Mouse (Mus musculus) heart, embryonic 16.5 days (tissue): ENCODE measurements around the gene Gstm2. TPM values are rescaled to one million over a fixed set of nuclear protein-coding genes. Genes with fewer than 3 reads are reported as not detected.
A peak's percentile ranks its signal among the peaks of the same experiment; 100 is the strongest.
"Not testable (repeated sequence)": the region's sequence is repeated elsewhere in the genome, so short reads cannot be mapped to it uniquely, and the experiment has no call there.

ENCODE experiments used
- ATAC-seq: fragments of 200-750 bp; cut with Nextera tagmentation; replicated peaks from 2 replicates; pipeline ENCODE4 v1.8.0; 2017; ENCODE audit warnings: moderate number of reproducible peaks; ENCODE audit not compliant: insufficient read depth, low FRiP score; ENCODE audit errors: extremely low read depth
- H3K27ac ChIP-seq: fragments of 300-500 bp; sonication (generic); 2 replicates; pipeline ENCODE4 v1.5.1; 2014; ENCODE audit warnings: mild to moderate bottlenecking, low read length, control low read depth, moderate library complexity
- H3K27me3 ChIP-seq: fragments of 300-500 bp; sonication (generic); 2 replicates; pipeline ENCODE4 v1.6.1; 2014; ENCODE audit warnings: low read length, mixed read lengths; ENCODE audit not compliant: control insufficient read depth, insufficient read depth
- H3K36me3 ChIP-seq: fragments of 300-500 bp; sonication (generic); 2 replicates; pipeline ENCODE4 v1.6.1; 2014; ENCODE audit not compliant: control insufficient read depth, insufficient read depth
- H3K4me1 ChIP-seq: fragments of 300-500 bp; sonication (generic); 2 replicates; pipeline ENCODE4 v1.6.1; 2014; ENCODE audit warnings: low read length, mixed read lengths; ENCODE audit not compliant: control insufficient read depth, insufficient read depth
- H3K4me2 ChIP-seq: fragments of 300-500 bp; sonication (generic); 2 replicates; pipeline ENCODE4 v1.6.1; 2014; ENCODE audit warnings: low read depth, mild to moderate bottlenecking, control low read depth, low read length
- H3K4me3 ChIP-seq: fragments of 300-500 bp; sonication (generic); 2 replicates; pipeline ENCODE4 v1.5.1; 2014; ENCODE audit warnings: mild to moderate bottlenecking, control low read depth, low read length
- H3K9ac ChIP-seq: fragments of 300-500 bp; sonication (generic); 2 replicates; pipeline ENCODE4 v1.6.1; 2014; ENCODE audit warnings: low read length, control low read depth
- H3K9me3 ChIP-seq: fragments of 300-500 bp; sonication (generic); replicated peaks from 2 replicates; pipeline ENCODE4 v1.6.1; 2016; ENCODE audit warnings: low read length; ENCODE audit not compliant: control insufficient read depth
- WGBS: fragments of 180-500 bp; shearing (Covaris S2); extraction: QIAGEN DNeasy Blood & Tissue Kit; methylation state at CpG from one replicate; pipeline ENCODE4 v1.1.7; 2014; 5-methylcytosine and 5-hydroxymethylcytosine counted together
- polyA plus RNA-seq: library from polyadenylated mRNA; unstranded; fragments of >200 nt; fragmentation: Nextera tagmentation; extraction: Ambion mirVana; gene quantifications from 2 replicates; pipeline ENCODE4 v1.2.1, GENCODE M21; 2015

The Gstm2 gene
- polyA plus RNA-seq, result 79.3 and 81.3 TPM in 2 replicates

DNA sequence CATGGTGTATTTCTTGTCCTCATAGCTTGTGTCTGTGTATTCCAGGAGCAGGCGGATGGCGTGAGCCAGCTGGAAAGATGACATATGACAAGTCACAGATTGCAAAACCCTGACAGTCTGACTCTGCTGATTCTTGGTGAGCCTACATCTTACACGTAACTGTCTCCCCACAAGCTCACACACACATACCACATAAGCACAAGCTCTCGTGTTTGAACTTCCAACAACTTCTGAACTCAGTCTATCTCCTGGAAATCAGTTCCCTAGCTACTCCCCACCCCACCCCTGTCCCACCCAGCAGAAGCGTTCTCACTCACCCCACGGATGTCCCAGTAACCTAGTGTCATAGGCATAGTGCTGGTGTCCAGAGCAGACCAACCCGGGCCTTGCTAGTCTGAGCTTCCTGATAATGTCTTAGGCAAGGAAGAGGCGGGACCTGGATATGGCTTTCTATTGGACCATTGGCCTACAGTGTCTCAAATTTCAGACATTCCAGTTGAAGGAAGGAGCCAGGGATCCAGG, at the start of gene Gstm2:
TSS of gene Gstm2 (minus strand) at position 413 of the 522 bp plus-strand sequence.
- Histone ChIP-seq H3K4me1 (peaks cover 5% of the 10 kb centered on the region; the same call in 1 of the 2 replicates), H3K36me3 (no peaks in the 10 kb centered on the region), H3K9ac (no peak within 1 kb of the TSS), H3K27ac (peak within 1 kb of the TSS; percentile 58), H3K4me2 (peak within 1 kb of the TSS; percentile 52), H3K9me3 (no peaks in the 10 kb centered on the region), H3K27me3 (no peaks in the 10 kb centered on the region), H3K4me3 (peak within 1 kb of the TSS; percentile 37)
- 29% methylated on average over 8 of the region's 8 CpGs for WGBS
- peak; percentile 89 for ATAC-seq

DNA sequence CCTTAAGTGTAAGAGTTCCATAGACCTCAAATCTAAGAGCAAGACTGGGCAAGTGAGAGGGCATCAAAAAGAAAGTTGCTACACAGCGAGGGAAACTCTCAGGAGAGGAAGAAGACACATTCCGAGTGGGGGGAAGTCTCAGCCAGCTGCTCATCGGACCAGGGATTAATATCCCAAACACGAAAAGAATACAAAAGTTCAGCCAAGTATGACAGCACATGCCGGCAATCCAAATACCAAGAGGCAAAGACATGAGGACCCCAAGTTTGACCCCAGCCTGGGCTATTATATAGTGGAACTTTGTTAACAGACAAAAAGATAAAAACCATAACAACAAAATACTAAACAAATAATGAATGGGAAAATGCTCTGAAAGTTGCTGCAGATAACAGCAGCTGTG, 46.9 kb upstream of the Gstm2 start:
- no peaks in the 10 kb centered on the region for H3K9me3 ChIP-seq
- no peak overlapping the region for H3K4me3 ChIP-seq
- no peaks in the 10 kb centered on the region for H3K27me3 ChIP-seq
- no peaks in the 10 kb centered on the region for H3K36me3 ChIP-seq
- no peak overlapping the region for H3K9ac ChIP-seq
- no peak overlapping the region for H3K27ac ChIP-seq
- H3K4me1 ChIP-seq, result no peaks in the 10 kb centered on the region
- 52% methylated on average over 5 of the region's 5 CpGs for WGBS
- ATAC-seq, result no peak
- H3K4me2 ChIP-seq, result no peak overlapping the region

DNA sequence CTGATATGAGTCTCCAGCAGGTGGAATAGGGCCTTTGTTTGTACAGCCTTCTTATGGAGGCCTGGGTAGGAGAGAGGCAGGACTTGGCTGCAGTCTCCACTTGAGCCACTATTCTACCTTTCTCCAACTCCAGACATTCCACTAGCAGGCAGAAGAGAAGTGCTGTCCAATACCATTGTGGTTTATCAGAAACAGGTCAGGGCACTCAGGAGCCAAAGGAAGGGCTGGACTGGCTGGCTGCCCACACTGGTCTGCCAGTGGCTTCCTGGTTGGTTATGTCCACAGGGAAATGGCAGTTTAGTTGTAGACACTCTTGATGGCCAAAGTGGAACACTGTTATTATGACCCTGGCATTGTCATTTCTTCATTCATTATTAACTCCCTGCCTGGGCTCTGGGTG, 45.9 kb upstream of the Gstm2 start:
- H3K4me1 ChIP-seq, result no peaks in the 10 kb centered on the region
- no peak overlapping the region for H3K9ac ChIP-seq
- ATAC-seq, result no peak
- H3K4me2 ChIP-seq, result no peak overlapping the region
- no peak overlapping the region for H3K27ac ChIP-seq
- H3K4me3 ChIP-seq, result no peak overlapping the region
- no peaks in the 10 kb centered on the region for H3K36me3 ChIP-seq
- H3K9me3 ChIP-seq, result no peaks in the 10 kb centered on the region
- no peaks in the 10 kb centered on the region for H3K27me3 ChIP-seq

DNA sequence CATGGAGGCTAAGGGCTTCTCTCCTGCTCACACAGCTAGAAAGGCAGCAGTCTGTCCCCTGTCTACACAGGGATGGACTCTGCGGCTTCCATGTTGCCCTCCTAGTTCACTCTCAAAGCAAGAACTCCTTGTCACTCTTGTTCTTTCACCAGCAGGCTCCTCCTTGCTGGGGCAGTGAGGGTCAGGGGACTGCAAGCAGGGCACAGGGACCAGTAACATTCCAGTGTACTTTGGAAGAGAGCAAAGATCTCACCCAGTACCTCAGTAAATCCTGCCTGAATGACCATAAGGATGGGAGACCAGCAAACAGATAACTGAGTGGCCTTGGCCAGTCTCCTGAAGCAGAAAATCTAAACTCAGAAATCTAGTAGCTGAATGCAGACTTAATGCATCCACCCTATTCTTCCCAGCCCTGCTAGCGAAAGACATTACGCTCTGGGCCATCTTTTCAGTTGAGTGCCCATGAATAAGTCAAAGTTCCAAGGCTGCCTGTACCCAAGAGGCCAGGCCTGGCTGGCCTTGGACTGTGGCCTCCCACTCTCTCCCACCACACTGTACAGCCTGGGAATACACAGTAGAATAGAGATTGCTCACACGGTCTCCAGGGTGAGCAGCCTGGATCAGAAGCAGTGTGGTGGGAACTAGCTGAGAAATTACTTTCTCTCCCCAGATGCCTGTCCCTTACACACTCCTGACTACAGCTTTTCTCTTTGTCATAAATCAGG, 42.5 kb upstream of the Gstm2 start:
- ATAC-seq, result no peak
- no peaks in the 10 kb centered on the region for H3K27me3 ChIP-seq
- 81% methylated on average over 4 of the region's 4 CpGs for WGBS

DNA sequence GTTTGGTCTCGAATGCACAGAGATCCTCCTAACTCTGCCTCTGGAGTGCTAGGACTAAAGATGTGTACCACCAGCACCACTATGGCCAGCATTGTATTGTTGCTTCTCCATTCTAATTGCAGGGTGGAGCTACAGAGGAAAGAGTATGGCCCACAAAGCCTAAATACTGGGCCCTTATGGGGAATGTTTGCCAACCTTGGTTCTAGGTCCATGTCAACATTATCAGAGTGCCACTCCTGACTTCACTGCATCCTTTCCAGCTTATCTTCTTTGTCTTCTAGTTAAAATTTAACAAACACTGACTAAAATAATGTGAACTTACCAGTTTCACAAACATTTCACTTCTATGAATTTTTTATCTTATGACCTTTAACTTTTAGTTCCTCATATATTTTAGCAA, 40.3 kb upstream of the Gstm2 start:
- WGBS, result 78% methylated on average over 1 of the region's 1 CpGs
- Histone ChIP-seq H3K4me1 (no peaks in the 10 kb centered on the region), H3K4me3 (no peak overlapping the region), H3K27ac (no peak overlapping the region), H3K36me3 (no peaks in the 10 kb centered on the region), H3K4me2 (no peak overlapping the region), H3K9me3 (no peaks in the 10 kb centered on the region), H3K27me3 (peaks cover 3% of the 10 kb centered on the region), H3K9ac (no peak overlapping the region)
- ATAC-seq, result no peak

More for the DNA sequence above, 42.5 kb upstream of the Gstm2 start:
- no peak overlapping the region for H3K4me3 ChIP-seq
- H3K36me3 ChIP-seq, result no peaks in the 10 kb centered on the region
- no peak overlapping the region for H3K27ac ChIP-seq
- no peaks in the 10 kb centered on the region for H3K4me1 ChIP-seq
- H3K9me3 ChIP-seq, result no peaks in the 10 kb centered on the region
- H3K9ac ChIP-seq, result no peak overlapping the region
- no peak overlapping the region for H3K4me2 ChIP-seq

DNA sequence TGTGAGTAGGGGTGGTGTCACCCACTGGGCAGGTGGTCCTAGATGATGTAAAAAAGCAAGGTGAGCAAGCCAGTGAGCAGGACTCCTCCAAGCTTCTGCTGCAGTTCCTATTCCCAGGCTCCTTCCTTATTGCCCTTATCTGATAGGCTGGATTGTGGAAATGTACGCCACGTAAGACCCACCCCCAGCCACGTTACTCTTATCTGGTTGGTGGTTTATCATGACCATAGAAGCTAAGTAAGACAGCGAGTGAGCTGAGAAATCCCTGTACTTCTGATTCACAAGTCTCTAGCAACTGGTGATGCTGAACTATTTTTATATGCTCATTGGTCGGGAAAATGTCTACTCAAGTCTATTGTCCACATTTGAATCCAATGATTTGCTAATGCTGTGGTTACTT, 39.8 kb upstream of the Gstm2 start:
- Histone ChIP-seq H3K9me3 (no peaks in the 10 kb centered on the region), H3K9ac (no peak overlapping the region), H3K4me1 (no peaks in the 10 kb centered on the region), H3K36me3 (no peaks in the 10 kb centered on the region), H3K4me2 (no peak overlapping the region), H3K27ac (no peak overlapping the region), H3K4me3 (no peak overlapping the region), H3K27me3 (peaks cover 3% of the 10 kb centered on the region)
- 46% methylated on average over 5 of the region's 5 CpGs for WGBS
- no peak for ATAC-seq

DNA sequence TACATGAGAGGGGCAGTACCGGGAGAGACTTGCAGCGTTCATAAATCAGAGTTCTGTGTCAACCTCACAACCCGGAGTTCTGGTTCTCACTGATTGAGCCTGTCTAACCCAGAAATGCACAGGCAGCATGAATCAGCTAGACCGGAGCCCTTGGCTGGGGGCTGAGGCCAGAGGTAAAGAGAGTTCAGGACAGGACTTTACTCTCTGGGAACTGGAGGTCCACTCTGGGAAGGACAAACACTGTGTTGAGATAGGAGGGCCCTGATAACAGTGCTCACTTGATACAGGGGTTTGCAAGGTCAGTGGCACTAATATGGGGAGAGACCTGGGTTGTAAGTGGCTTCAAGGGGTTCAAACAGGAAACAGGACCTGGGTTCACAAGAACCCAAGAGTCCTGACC, 39.1 kb upstream of the Gstm2 start:
- ATAC-seq, result no peak
- no peak overlapping the region for H3K4me3 ChIP-seq
- H3K4me2 ChIP-seq, result no peak overlapping the region
- H3K36me3 ChIP-seq, result no peaks in the 10 kb centered on the region
- H3K9ac ChIP-seq, result no peak overlapping the region
- peaks cover 6% of the 10 kb centered on the region for H3K4me1 ChIP-seq
- H3K9me3 ChIP-seq, result no peaks in the 10 kb centered on the region
- peaks cover 3% of the 10 kb centered on the region for H3K27me3 ChIP-seq
- 65% methylated on average over 4 of the region's 4 CpGs for WGBS
- H3K27ac ChIP-seq, result no peak overlapping the region

DNA sequence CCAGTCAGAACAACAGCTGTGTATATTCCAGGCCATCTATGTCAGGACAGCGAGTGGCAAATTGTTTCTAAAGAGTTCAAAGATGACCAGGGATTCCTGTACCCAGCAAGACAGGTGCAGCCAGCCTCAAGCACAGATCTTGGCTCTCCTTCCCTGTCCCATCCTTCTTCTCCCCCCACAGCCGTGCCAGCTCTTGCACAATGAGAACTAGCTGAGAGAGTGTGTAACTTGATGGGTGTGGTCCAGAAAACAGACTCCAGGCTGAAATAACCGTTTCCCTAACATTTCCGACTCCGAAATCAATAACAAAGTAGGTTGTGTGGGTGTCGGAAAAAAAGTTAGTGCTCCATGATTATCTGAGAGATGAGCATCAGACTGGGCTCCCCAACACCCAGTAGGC, 36.4 kb upstream of the Gstm2 start:
- no peaks in the 10 kb centered on the region for H3K36me3 ChIP-seq
- ATAC-seq, result no peak
- H3K4me2 ChIP-seq, result no peak overlapping the region
- H3K27ac ChIP-seq, result no peak overlapping the region
- WGBS, result 69% methylated on average over 6 of the region's 6 CpGs
- no peak overlapping the region for H3K4me3 ChIP-seq
- no peak overlapping the region for H3K9ac ChIP-seq
- no peaks in the 10 kb centered on the region for H3K9me3 ChIP-seq
- H3K27me3 ChIP-seq, result peaks cover 3% of the 10 kb centered on the region
- peaks cover 14% of the 10 kb centered on the region for H3K4me1 ChIP-seq

DNA sequence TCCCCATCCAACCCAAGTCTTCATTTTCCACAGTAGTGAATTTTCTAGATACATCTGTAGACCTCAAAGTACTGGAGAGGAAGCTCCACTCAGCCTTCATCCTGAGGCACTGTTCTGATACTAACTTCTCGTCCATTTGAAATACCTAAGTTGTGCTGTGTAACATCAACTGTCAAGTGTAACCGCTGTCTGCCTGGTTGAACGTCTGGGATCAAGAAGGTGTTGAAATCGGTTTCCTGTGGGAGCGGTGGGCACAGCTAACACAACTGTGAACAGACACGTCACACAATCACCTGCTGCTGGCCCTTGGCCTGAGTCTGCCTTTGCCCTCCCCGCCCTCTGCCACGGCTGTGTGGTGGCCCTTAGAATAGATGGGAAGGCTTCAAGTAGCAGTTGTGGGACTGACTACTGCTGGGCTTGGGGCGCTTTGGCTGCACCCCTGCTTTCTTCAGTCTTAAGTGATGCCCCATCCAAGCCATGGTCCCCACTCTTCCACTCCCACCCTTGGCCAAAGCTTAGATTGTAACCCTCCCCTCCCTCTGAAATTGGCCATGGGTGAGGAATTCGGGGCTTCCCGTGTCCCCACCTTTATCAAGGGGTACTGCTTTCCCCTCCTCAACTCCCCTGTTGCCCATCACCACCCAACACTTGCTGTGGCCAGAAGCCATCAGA, 34.2 kb upstream of the Gstm2 start:
- not testable (repeated sequence) for H3K4me3 ChIP-seq, ATAC-seq, H3K27me3 ChIP-seq, H3K9ac ChIP-seq, H3K36me3 ChIP-seq, H3K4me2 ChIP-seq, H3K9me3 ChIP-seq, H3K27ac ChIP-seq
- peaks cover 20% of the 10 kb centered on the region for H3K4me1 ChIP-seq
- WGBS, result 42% methylated on average over 11 of the region's 11 CpGs
